Mouse (Mus musculus) thymus, adult 2 months (tissue): ENCODE measurements around the gene Creg1. TPM values are rescaled to one million over a fixed set of nuclear protein-coding genes. Genes with fewer than 3 reads are reported as not detected.
A peak's percentile ranks its signal among the peaks of the same experiment; 100 is the strongest.

Experiments
- DNase-seq: peaks from one replicate; pipeline ENCODE4 v3.0.0; 2021
- H3K27ac ChIP-seq: fragments of 200-500 bp; 2 replicates; pipeline ENCODE4 v1.5.1; 2012; ENCODE audit warnings: low read length, control low read depth; ENCODE audit not compliant: control insufficient read depth, insufficient read depth
- H3K27me3 ChIP-seq: fragments of 200-500 bp; 2 replicates; pipeline ENCODE4 v1.6.1; 2012; ENCODE audit warnings: mild to moderate bottlenecking, low read length, moderate library complexity, mixed read lengths; ENCODE audit not compliant: control insufficient read depth, insufficient read depth
- H3K36me3 ChIP-seq: fragments of 200-500 bp; 2 replicates; pipeline ENCODE4 v1.6.1; 2012; ENCODE audit warnings: mild to moderate bottlenecking, low read length, moderate library complexity; ENCODE audit not compliant: control insufficient read depth, insufficient read depth
- H3K4me1 ChIP-seq: fragments of 200-500 bp; replicated peaks from 2 replicates; pipeline ENCODE4 v1.6.1; 2012; ENCODE audit warnings: low read length; ENCODE audit not compliant: control insufficient read depth, insufficient read depth
- H3K4me3 ChIP-seq: fragments of 200-500 bp; 2 replicates; pipeline ENCODE4 v1.5.1; 2012; ENCODE audit warnings: mild to moderate bottlenecking, low read length, control low read depth, moderate library complexity; ENCODE audit not compliant: control insufficient read depth, insufficient read depth
- CTCF ChIP-seq: fragments of 200-500 bp; IDR thresholded peaks from 2 replicates; pipeline ENCODE4 v1.5.1; 2012; ENCODE audit warnings: mild to moderate bottlenecking, control low read depth, low read length, moderate library complexity, borderline replicate concordance; ENCODE audit not compliant: control insufficient read depth, poor library complexity, insufficient read depth; ENCODE audit errors: extremely low read depth
- POLR2A ChIP-seq: fragments of 200-500 bp; IDR thresholded peaks from 2 replicates; pipeline ENCODE4 v1.6.1; 2012; ENCODE audit warnings: mild to moderate bottlenecking, low read length, control low read depth, moderate library complexity; ENCODE audit not compliant: control insufficient read depth, poor library complexity, insufficient read depth; ENCODE audit errors: extremely low read depth
- WGBS: fragments of 180-500 bp; shearing (Covaris S2); methylation state at CpG from one replicate; pipeline ENCODE4 v1.1.7; 2018; 5-methylcytosine and 5-hydroxymethylcytosine counted together
- polyA plus RNA-seq: library from polyadenylated mRNA; depleted of rRNA; stranded (reverse); fragments of >200 nt; gene quantifications from 2 replicates; pipeline ENCODE4 v1.2.3, GENCODE M21; 2012; rRNA removed

The Creg1 gene
- polyA plus RNA-seq, 1 experiment = 43.2 TPM

- Histone ChIP-seq H3K27ac (peak overlapping the region; percentile 63), H3K36me3 (no peaks in the 10 kb centered on the region), H3K4me3 (no peak overlapping the region), H3K27me3 (no peaks in the 10 kb centered on the region), H3K4me1 (peaks cover 79% of the 10 kb centered on the region)
- no peak for DNase-seq
- TF ChIP-seq POLR2A = no peak
- TF ChIP-seq CTCF = peak; percentile 31; the same call in 1 of the 2 replicates
- WGBS = 29% methylated on average over 7 of the region's 7 CpGs
Observed at GRCm38 (mm10) chr1:165814116-165814515, 50.6 kb downstream of the Creg1 start.

- Histone ChIP-seq H3K4me1 (peaks cover 84% of the 10 kb centered on the region), H3K27ac (no peak overlapping the region), H3K36me3 (no peaks in the 10 kb centered on the region), H3K4me3 (no peak overlapping the region), H3K27me3 (no peaks in the 10 kb centered on the region)
- 52% methylated on average over 14 of the region's 14 CpGs for WGBS
- no peak for DNase-seq
- TF ChIP-seq CTCF (no peak), POLR2A (no peak)
Observed at GRCm38 (mm10) chr1:165814521-165815278, 51.2 kb downstream of the Creg1 start.

GRCm38 (mm10) chr1:165816391-165816790 is 52.8 kb downstream of the Creg1 start:
- H3K27ac ChIP-seq = 0 out of 2 replicates have a peak overlapping the region, but pooled peaks have one; percentile 4
- 21% methylated on average over 9 of the region's 9 CpGs for WGBS
- no peak for TF ChIP-seq POLR2A
- 0 out of 2 replicates have a peak, but pooled peaks have one; percentile 18 for TF ChIP-seq CTCF
- H3K4me1 ChIP-seq = peaks cover 80% of the 10 kb centered on the region
- DNase-seq = no peak
- H3K4me3 ChIP-seq = no peak overlapping the region
- H3K27me3 ChIP-seq = no peaks in the 10 kb centered on the region
- H3K36me3 ChIP-seq = no peaks in the 10 kb centered on the region

GRCm38 (mm10) chr1:165817264-165817663 is 53.7 kb downstream of the Creg1 start:
- Histone ChIP-seq H3K27me3 (no peaks in the 10 kb centered on the region), H3K27ac (no peak overlapping the region), H3K36me3 (no peaks in the 10 kb centered on the region), H3K4me1 (peaks cover 80% of the 10 kb centered on the region), H3K4me3 (no peak overlapping the region)
- no peak for TF ChIP-seq CTCF
- no peak for TF ChIP-seq POLR2A
- 54% methylated on average over 9 of the region's 9 CpGs for WGBS
- no peak for DNase-seq

GRCm38 (mm10) chr1:165818145-165818860 is 54.8 kb downstream of the Creg1 start:
- TF ChIP-seq POLR2A (no peak), CTCF (no peak)
- WGBS = 81% methylated on average over 8 of the region's 8 CpGs
- Histone ChIP-seq H3K4me3 (no peak overlapping the region), H3K4me1 (peaks cover 77% of the 10 kb centered on the region), H3K27me3 (no peaks in the 10 kb centered on the region), H3K27ac (no peak overlapping the region), H3K36me3 (no peaks in the 10 kb centered on the region)
- no peak for DNase-seq

GRCm38 (mm10) chr1:165819147-165819546 is 55.6 kb downstream of the Creg1 start:
- H3K27ac ChIP-seq = no peak overlapping the region
- no peak for DNase-seq
- no peak for TF ChIP-seq POLR2A
- TF ChIP-seq CTCF = no peak
- H3K27me3 ChIP-seq = no peaks in the 10 kb centered on the region
- H3K4me3 ChIP-seq = no peak overlapping the region
- 90% methylated on average over 4 of the region's 4 CpGs for WGBS
- no peaks in the 10 kb centered on the region for H3K36me3 ChIP-seq
- H3K4me1 ChIP-seq = peaks cover 76% of the 10 kb centered on the region

GRCm38 (mm10) chr1:165822031-165822430 is 58.5 kb downstream of the Creg1 start:
- no peak overlapping the region for H3K4me3 ChIP-seq
- peaks cover 6% of the 10 kb centered on the region; the same call in 1 of the 2 replicates for H3K36me3 ChIP-seq
- TF ChIP-seq CTCF = no peak
- no peak for TF ChIP-seq POLR2A
- DNase-seq = no peak
- H3K4me1 ChIP-seq = peaks cover 74% of the 10 kb centered on the region
- WGBS = 64% methylated on average over 2 of the region's 2 CpGs
- H3K27me3 ChIP-seq = no peaks in the 10 kb centered on the region
- no peak overlapping the region for H3K27ac ChIP-seq

Other genes with a start within 250 kb of the Creg1 start
- 4.6 and 5.9 TPM in 2 replicates for gene Mpzl1, start 129.2 kb upstream of the Creg1 start, polyA plus RNA-seq
- gene Rcsd1, start 54.0 kb upstream of the Creg1 start, polyA plus RNA-seq = 220 and 249 TPM in 2 replicates
- 559 and 663 TPM in 2 replicates for gene Cd247, start 24.9 kb downstream of the Creg1 start, polyA plus RNA-seq
- 39.7 and 53.4 TPM in 2 replicates for gene Pou2f1, start 238.9 kb downstream of the Creg1 start, polyA plus RNA-seq